Mouse (Mus musculus) hindlimb bud, embryonic 11.5 days (tissue): ENCODE data around the gene Colgalt1.

Source experiments
- DNase-seq: peaks from one replicate; pipeline ENCODE4 v3.0.0-alpha.2; 2012; ENCODE audit warnings: low read depth, low spot score; ENCODE audit errors: extremely low spot score

Gene Colgalt1

DNA sequence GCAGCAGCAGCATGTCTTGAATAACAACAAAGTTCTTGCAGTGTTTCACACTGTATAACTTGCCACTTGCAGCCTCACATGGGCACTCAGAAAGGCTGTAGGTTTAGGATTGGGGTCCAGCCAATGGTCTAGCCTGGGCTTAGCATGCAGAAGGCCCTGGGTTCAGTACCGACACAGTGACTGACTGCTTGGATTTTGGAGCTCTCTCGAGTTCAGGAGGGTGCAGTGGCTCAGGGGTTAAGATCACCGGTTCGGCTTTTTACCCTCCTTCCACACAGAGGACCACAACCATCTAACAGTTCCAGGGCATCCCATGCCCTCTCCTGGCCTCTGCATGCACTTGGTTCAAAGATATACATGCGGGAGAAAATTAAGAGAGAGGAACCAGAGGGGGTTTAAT, 19.8 kb upstream of the Colgalt1 start:
- no peak for DNase-seq

DNA sequence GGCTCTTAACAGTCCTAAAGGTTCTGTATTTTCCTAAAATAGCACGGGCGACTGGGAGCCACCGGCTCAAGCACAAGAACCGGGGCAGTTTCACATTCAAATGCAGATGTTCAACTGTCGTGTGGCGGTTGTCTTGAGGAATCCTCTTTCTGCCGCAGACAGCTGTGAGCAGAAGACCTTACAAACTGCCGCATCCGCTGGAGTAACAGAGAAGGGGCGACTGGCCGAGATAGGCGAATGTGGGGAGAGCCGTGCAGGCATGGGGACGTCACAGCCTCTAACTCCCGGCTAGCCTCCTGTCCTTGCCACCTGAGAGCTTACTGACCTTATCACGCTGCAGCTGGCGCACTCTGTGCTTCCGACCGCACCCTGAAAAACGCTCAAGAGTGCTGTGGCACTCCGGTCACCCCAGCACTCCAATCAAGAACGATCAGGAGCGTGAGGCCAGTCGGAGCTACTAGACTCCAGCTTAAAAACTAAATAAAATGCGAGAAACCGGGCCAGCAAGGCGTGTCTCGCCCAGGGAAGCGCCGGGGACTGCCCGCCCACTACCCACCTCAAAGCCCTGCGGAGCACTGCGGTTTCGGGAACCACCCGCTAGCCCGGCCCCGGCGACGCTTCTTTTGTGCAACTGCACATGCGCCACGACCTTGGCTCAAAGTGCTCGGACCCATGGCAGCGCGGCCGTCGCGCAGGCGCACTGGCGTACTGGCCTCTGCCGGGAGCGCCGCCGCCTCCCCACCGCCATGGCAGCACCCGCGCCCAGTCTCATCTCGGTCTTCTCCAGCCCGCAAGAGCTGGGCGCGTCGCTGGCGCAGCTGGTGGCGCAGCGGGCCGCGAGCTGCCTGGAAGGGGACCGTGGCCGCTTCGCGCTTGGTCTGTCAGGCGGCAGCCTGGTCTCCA, 19.1 kb upstream of the Colgalt1 start, which contains the start of gene Pgls:
TSS of gene Pgls (plus strand) at position 706 of the 903 bp plus-strand sequence.
- DNase-seq = no peak

DNA sequence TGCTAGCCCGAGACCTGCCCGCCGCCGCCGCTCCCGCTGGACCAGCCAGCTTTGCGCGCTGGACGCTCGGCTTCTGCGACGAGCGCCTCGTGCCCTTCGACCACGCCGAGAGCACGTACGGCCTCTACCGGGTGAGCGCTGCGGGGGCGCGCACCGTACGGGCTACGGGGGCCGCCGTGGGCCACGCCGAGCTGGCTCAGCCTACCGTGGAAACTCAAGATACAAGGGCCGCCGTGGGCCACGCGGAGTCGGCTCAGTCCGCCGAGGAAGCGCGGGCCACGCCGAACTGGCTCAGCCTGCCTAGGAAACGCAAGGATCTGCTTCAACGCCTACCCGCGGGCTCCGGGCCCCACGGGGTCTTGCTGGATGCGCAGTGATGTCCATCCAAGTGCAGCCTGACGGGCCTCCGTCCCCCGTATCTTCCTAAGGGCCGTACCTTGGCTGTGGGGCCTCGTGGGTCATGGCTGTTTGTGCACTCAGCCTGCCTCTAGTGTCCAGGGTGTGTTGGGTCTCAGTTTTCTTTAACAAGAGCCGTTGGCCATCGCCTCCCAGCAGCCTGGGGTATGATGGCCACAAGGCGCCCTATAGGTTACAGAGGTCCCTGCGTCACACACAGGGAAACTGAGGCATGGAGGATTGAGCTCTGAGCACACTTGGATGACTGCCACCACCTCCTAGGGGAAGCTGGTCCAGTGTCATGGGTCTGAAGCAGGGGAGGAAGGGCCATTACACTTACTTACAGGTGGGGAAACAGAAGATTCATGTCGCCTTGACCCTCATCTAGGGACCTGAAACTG, 18.2 kb upstream of the Colgalt1 start:
- DNase-seq = no peak

DNA sequence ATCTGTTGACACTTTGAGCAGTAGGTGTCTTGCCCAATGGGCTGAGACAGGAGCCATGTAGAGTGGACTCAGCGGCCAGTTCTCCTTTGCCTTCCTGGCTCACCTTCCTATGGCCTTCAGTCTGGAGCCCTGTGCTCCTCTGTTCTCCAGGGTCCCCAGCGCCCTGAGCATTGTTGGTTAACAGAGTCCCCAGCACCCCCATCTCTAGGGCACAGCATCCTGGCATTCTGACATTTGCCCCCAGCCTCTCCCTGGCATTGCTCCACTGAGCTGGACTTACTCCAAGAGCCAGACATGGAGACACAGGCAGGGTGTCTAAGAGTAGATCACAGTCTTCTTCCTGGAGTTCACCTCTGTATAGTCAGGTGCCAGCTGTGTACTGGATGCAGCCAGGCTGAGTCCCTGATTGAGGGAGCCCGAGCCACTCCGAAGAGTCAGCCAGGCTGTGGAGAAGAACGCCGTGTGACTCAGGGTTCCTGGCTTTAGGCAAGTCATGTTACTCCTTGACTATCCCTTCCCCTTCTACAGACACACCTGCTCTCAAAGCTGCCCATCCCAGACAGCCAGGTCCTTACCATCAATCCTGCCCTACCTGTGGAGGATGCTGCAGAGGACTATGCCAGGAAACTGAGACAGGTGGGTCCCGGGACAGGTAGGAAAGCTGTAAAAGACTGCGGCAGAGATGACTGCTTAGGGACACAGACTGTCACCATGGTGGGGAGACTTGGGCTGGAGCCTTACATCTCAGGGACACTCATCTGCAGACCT, 17.1 kb upstream of the Colgalt1 start:
- no peak for DNase-seq

DNA sequence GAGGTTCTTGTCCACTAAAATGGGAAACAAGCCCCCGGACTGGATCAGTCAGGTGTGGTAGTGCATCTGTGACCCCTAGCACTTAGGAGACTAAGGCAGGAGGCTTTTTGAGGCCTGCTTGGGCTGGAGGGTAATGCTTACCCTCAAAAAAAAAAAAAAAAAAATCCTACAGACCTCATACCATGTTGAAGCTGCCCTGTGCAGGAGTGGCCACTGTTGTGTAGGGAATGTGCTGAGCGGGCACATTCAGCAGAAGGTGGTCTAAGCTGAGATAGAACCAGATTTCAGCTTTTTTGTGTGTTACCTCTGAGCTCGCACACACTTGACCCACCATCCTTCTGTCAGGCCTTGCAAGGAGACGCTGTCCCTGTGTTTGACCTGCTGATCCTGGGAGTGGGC, 16.5 kb upstream of the Colgalt1 start:
- DNase-seq = no peak

- DNase-seq = no peak
These were observed 14.9 kb upstream of the Colgalt1 start for GRCm38 (mm10) chr8:71595862-71596261.

- no peak for DNase-seq
These were observed 14.4 kb upstream of the Colgalt1 start for GRCm38 (mm10) chr8:71596384-71596783.

DNA sequence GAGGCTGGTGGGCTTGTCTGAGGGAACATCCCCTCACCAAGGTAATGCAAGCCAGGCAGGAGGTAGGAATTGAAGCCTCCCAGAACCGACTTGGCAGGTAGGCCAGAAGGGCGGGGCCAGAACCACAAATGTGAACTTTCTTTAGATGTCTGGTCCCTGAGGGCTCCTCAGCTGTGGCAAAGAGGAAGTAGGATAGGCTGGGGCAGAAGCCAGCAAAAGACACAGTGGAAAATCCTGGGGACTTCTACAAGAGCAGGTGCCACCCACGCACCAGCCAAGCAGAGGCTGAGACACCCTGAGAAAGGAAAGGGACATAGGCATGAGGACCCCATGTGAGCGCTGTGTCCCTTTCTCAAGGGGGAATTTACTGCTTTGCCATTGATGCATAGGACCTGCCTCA, 14.0 kb upstream of the Colgalt1 start:
- DNase-seq = no peak

DNA sequence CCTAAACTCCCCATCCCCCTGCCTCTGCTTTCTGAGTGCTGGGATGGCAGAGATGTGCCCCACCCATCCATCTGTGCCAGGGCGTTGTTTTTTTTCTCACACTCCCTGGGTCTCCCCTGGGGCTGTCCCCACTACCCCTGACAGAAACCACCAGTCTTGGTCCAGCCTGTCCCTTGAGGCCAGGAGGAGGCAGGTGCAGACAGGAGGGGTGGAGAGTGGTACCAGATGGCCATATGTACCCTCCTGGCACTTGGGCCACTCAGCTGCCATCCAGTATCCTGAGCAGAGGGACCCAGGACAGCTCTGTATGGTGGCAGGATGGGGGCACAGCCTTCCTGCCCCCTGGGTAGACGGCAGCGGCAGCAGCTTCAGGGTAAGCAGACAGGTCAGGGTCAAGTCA, 13.3 kb upstream of the Colgalt1 start, which contains the start of gene Fam129c:
TSS of gene Fam129c (plus strand) at position 198 of the 400 bp plus-strand sequence.
- DNase-seq = no peak

DNA sequence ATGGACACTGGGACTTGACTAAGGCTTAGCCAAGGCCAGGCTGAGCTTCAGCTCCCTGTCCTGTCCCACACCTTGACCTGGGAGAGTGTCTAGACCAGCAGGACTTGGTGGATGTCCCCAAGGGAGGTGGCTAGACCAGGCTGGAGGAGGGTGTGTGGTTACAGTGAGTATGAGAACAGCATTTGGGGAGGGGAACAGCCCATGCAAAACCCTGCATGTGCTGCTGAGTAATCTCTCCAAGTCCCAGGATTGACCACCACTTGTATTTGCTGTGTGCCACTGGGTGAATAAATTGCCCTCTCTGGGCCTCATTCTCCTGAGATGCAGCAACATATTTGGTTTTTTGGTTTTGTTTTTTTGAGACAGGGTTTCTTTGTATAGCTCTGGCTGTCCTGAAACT, 12.4 kb upstream of the Colgalt1 start:
- DNase-seq = no peak

- no peak for DNase-seq
These were observed 12.0 kb upstream of the Colgalt1 start for GRCm38 (mm10) chr8:71598841-71599240.

GRCm38 (mm10) chr8:71601939-71602665, 8.7 kb upstream of the Colgalt1 start:
- no peak for DNase-seq

DNA sequence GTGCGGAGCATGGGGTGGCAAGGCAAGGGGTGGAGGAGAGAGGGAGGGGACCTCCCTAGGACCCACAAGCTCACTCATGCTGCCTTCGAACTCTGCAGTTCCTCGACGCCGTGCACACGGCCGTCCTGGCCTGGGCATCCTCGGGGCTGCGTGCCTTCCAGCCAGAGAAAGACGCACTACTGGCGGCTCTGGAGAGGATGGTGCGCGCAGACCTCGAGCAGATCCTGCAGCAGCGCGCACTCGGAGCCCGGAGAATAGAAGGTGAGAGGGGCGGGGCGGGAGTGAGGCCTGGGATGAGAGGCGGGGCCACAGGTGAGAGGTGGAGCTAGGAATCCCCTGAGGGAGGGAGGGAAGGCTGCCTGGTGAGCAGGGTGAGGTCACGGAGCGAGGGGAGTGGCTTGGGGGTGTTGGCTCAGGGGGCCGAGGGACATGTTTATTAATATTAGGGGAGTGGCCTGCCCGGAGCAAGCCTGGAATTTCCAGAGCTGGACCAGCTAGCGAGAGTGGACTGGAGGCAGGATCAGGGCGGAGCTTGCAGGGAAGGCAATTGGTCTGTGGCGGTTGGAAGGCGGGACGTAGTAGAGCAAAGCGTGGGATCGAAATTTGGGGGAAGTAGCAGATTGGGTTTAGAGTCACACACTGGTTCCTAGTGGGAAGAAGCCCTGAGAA, 8.0 kb upstream of the Colgalt1 start:
- no peak for DNase-seq

DNA sequence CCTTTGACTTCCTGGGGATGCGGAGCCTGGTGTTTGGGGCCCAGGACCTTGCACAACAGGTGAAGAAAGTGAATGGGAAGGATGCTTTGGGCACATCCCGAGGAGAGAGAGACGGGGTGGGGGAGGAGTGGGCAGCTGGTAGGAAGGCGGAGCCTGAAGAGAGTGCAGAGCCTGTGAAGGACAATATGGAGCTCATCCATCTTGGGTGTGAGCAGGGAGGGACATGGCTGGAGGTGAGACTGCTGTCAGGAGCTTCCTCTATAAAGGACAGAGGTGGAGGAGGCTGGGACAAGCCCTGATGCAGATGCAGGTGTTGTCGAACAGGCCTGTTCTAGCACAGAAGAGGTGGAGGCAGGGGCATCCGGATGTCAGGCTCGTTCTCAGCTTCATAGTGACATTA, 6.8 kb upstream of the Colgalt1 start:
- no peak for DNase-seq

DNA sequence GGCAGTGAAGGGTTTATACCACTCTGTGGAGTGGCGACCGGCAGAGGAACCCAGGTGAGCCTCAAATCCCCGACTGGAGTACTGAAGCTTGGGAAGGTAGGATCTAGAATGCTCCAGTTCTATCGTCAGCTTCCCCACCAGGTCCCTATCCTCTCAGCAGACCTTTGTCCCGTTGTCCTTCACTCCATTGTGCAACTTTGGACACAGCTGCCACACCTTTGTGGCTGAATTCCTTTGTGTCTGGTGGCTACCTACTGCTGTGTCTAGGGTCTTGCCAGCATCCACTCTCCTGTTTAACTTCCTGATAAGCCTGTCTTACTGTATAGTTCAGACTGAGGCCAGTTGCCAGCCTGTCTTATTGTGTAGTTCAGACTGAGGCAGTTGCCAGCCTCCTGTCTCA, 1.3 kb downstream of the Colgalt1 start:
- DNase-seq = no peak

- no peak for DNase-seq
These were observed 2.6 kb downstream of the Colgalt1 start for GRCm38 (mm10) chr8:71613418-71613817.

DNA sequence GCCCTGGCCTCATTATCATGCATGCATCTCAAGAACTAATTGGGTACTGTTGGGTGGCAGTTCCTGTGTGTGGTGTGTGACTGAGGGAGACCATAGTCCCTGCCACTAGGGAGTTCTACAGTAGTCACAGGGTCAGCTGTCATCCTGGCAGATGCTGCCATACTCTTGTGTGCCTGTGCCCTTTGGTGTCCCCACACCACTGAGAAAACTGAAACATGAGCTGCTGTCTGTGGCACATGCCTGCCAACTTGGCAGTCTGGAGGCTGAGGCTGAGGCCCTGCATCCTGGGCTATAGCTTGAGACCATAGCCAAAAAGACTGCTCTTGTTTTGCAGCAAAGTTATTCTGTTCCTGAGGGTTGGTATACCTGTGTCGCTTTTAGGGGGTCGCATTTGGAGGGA, 9.0 kb downstream of the Colgalt1 start:
- no peak for DNase-seq

DNA sequence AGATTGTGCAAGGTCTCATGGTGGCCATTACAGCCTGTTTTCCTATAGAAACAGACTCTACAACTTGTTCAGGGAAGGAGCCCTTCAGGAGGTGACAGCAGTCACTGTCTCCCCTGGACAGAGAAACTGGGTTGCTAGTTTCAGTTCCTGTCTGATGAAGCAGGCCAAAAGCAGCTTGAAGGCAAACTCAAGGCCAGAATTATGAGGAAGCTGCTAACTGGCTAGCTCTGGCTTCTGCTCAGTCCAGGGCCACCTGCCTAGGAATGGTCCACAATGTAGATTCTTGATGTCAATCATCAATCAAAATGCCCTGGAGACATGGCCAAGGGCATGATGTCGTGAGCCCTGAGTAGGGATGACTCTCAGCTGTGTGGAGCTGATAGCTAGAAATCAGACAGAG, 14.3 kb downstream of the Colgalt1 start:
- DNase-seq = no peak

DNA sequence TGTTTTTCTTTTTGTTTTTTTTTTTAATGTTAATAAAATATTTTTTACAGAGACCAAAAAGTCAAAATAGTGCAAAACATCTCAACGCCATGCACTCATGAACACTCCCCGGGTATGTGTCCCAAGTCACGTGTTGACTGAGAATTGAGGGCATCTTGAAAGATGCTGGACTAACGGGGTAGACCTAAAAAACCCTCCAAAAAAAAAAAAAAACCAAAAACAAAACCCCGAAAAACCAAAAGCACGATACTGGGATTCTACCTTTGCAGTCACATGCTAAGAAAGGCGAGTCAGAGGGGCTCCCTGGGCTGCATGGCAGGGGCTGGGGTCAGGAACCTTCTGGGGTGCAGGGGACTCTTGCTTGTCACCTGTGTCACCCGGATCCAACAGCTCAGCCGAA, 16.0 kb downstream of the Colgalt1 start:
- DNase-seq = no peak
